Mouse (Mus musculus) kidney, adult 2 months (tissue): Measurements from ENCODE around the gene Atp6v0e. TPM values are rescaled to one million over a fixed set of nuclear protein-coding genes. Genes with fewer than 3 reads are reported as not detected.

ENCODE experiments used
- DNase-seq: peaks from one replicate; pipeline ENCODE4 v3.0.0; 2021
- H3K27ac ChIP-seq: fragments of 200-500 bp; 2 replicates; pipeline ENCODE4 v1.5.1; 2012; ENCODE audit warnings: low read depth, low read length, control low read depth, inconsistent platforms; ENCODE audit not compliant: insufficient read depth
- H3K27me3 ChIP-seq: fragments of 200-500 bp; replicated peaks from 2 replicates; pipeline ENCODE4 v1.6.1; 2012; ENCODE audit warnings: mild to moderate bottlenecking, moderate library complexity, low read length, inconsistent platforms; ENCODE audit not compliant: control insufficient read depth, insufficient read depth
- H3K36me3 ChIP-seq: fragments of 200-500 bp; 2 replicates; pipeline ENCODE4 v1.6.1; 2012; ENCODE audit warnings: mild to moderate bottlenecking, moderate library complexity, low read length, inconsistent platforms; ENCODE audit not compliant: control insufficient read depth, insufficient read depth
- H3K4me1 ChIP-seq: fragments of 200-500 bp; 2 replicates; pipeline ENCODE4 v1.6.1; 2011; ENCODE audit warnings: low read length; ENCODE audit not compliant: control insufficient read depth, insufficient read depth
- H3K4me3 ChIP-seq: fragments of 200-500 bp; 2 replicates; pipeline ENCODE4 v1.5.1; 2011; ENCODE audit warnings: mild to moderate bottlenecking, low read depth, low read length, control low read depth; ENCODE audit not compliant: insufficient read depth
- CTCF ChIP-seq: fragments of 200-500 bp; conservative IDR thresholded peaks from 2 replicates; pipeline ENCODE4 v1.5.1; 2011; ENCODE audit warnings: low read depth, mild to moderate bottlenecking, control low read depth, low read length, moderate library complexity, mixed read lengths; ENCODE audit not compliant: insufficient read depth, insufficient read length
- POLR2A ChIP-seq: fragments of 200-500 bp; IDR thresholded peaks from one replicate; pipeline ENCODE4 v1.6.1; 2011; ENCODE audit warnings: low read depth, low read length, control low read depth
- WGBS: fragments of 180-500 bp; shearing (Covaris S2); methylation state at CpG from one replicate; pipeline ENCODE4 v1.1.7; 2018; 5-methylcytosine and 5-hydroxymethylcytosine counted together
- polyA plus RNA-seq: library from polyadenylated mRNA; depleted of rRNA; stranded (reverse); fragments of >200 nt; gene quantifications from 2 replicates; pipeline ENCODE4 v1.2.3, GENCODE M21; 2012; rRNA removed

Atp6v0e gene
- polyA plus RNA-seq, 1 experiment: 450 TPM

- Histone ChIP-seq H3K27me3 (no peaks in the 10 kb centered on the region), H3K27ac (no peak overlapping the region), H3K4me3 (no peak overlapping the region), H3K4me1 (peaks cover 5% of the 10 kb centered on the region; the same call in 1 of the 2 replicates), H3K36me3 (peaks cover 2% of the 10 kb centered on the region; the same call in 1 of the 2 replicates)
- TF ChIP-seq POLR2A: no peak
- no peak for TF ChIP-seq CTCF
- no peak for DNase-seq
Observed at GRCm38 (mm10) chr17:26719405-26719804, 56.4 kb downstream of the Atp6v0e start.

GRCm38 (mm10) chr17:26721802-26722201 is 58.8 kb downstream of the Atp6v0e start:
- Histone ChIP-seq H3K36me3 (peaks cover 2% of the 10 kb centered on the region; the same call in 1 of the 2 replicates), H3K27ac (no peak overlapping the region), H3K27me3 (no peaks in the 10 kb centered on the region), H3K4me3 (no peak overlapping the region), H3K4me1 (peaks cover 12% of the 10 kb centered on the region; the same call in 1 of the 2 replicates)
- no peak for DNase-seq
- TF ChIP-seq CTCF: no peak
- TF ChIP-seq POLR2A: no peak
- WGBS: 81% methylated on average over 2 of the region's 2 CpGs

GRCm38 (mm10) chr17:26724790-26725189 is 61.8 kb downstream of the Atp6v0e start:
- no peak overlapping the region for H3K27ac ChIP-seq
- WGBS: 29% methylated on average over 1 of the region's 1 CpGs
- DNase-seq: no peak
- TF ChIP-seq CTCF: no peak
- no peak for TF ChIP-seq POLR2A
- H3K27me3 ChIP-seq: no peaks in the 10 kb centered on the region
- peaks cover 2% of the 10 kb centered on the region; the same call in 1 of the 2 replicates for H3K36me3 ChIP-seq
- H3K4me3 ChIP-seq: no peak overlapping the region
- H3K4me1 ChIP-seq: peaks cover 12% of the 10 kb centered on the region; the same call in 1 of the 2 replicates

- H3K27me3 ChIP-seq: no peaks in the 10 kb centered on the region
- no peaks in the 10 kb centered on the region for H3K36me3 ChIP-seq
- 75% methylated on average over 1 of the region's 1 CpGs for WGBS
- no peak overlapping the region for H3K27ac ChIP-seq
- no peak overlapping the region for H3K4me3 ChIP-seq
- DNase-seq: no peak
- TF ChIP-seq CTCF (no peak), POLR2A (no peak)
- peaks cover 7% of the 10 kb centered on the region; the same call in 1 of the 2 replicates for H3K4me1 ChIP-seq
Observed at GRCm38 (mm10) chr17:26726674-26727073, 63.6 kb downstream of the Atp6v0e start.

GRCm38 (mm10) chr17:26727110-26727755 is 64.2 kb downstream of the Atp6v0e start:
- 72% methylated on average over 3 of the region's 3 CpGs for WGBS
- no peak overlapping the region for H3K4me3 ChIP-seq
- H3K36me3 ChIP-seq: no peaks in the 10 kb centered on the region
- peaks cover 7% of the 10 kb centered on the region; the same call in 1 of the 2 replicates for H3K4me1 ChIP-seq
- no peak overlapping the region for H3K27ac ChIP-seq
- DNase-seq: no peak
- no peak for TF ChIP-seq CTCF
- no peak for TF ChIP-seq POLR2A
- H3K27me3 ChIP-seq: no peaks in the 10 kb centered on the region

- no peak for TF ChIP-seq POLR2A
- TF ChIP-seq CTCF: no peak
- DNase-seq: no peak
- Histone ChIP-seq H3K36me3 (peaks cover 4% of the 10 kb centered on the region; the same call in 1 of the 2 replicates), H3K4me3 (no peak overlapping the region), H3K4me1 (no peaks in the 10 kb centered on the region), H3K27me3 (no peaks in the 10 kb centered on the region), H3K27ac (no peak overlapping the region)
- 56% methylated on average over 4 of the region's 4 CpGs for WGBS
Observed at GRCm38 (mm10) chr17:26742581-26742980, 79.5 kb downstream of the Atp6v0e start.

- Histone ChIP-seq H3K36me3 (peaks cover 4% of the 10 kb centered on the region; the same call in 1 of the 2 replicates), H3K4me3 (no peak overlapping the region), H3K27me3 (no peaks in the 10 kb centered on the region), H3K4me1 (no peaks in the 10 kb centered on the region), H3K27ac (no peak overlapping the region)
- no peak for DNase-seq
- TF ChIP-seq CTCF (no peak), POLR2A (no peak)
- WGBS: 76% methylated on average over 1 of the region's 1 CpGs
Observed at GRCm38 (mm10) chr17:26743294-26743693, 80.3 kb downstream of the Atp6v0e start.

Other genes starting within 250 kb of the Atp6v0e start
- gene Neurl1b, start 248.4 kb upstream of the Atp6v0e start, polyA plus RNA-seq: 22.0 and 28.7 TPM in 2 replicates
- 131 and 141 TPM in 2 replicates for gene Ergic1, start 101.7 kb upstream of the Atp6v0e start, polyA plus RNA-seq
- gene Dusp1, start 101.1 kb upstream of the Atp6v0e start, polyA plus RNA-seq: 52.4 and 66.1 TPM in 2 replicates
- gene Crebrf, start 52.4 kb downstream of the Atp6v0e start, polyA plus RNA-seq: 7.4 and 9.1 TPM in 2 replicates
- 18.4 and 21.4 TPM in 2 replicates for gene Bnip1, start 117.8 kb downstream of the Atp6v0e start, polyA plus RNA-seq
- 0.05 TPM in 1 of 2 replicates, not detected in the other for gene Nkx2-5, start 181.8 kb downstream of the Atp6v0e start, polyA plus RNA-seq